21 mouse cellular contexts compared by ENCODE assay signal in the genomic region with DNA sequence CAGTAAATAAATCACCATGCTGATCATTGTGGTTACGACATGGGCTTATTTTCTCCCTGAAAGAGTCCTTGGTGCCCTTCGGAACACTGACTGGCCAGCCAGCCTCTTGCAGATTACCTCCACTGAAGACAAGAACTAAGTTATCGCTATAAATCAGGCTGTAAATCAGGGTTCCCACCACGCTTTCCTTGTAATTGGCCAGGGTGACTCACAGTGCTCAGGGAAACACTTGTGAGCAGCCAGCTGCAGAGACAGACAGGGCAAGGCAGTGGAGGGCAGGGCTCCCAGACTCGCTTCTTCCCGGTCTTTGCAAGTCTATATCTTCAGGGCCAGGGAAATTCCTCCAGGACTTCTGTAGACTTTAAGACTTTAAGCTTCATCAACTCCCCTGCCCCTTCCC. TPM values are rescaled to one million over a fixed set of nuclear protein-coding genes. Genes with fewer than 3 reads are reported as not detected.
DNase-seq lines count a peak whose midpoint lies in the region; ATAC-seq and TF ChIP-seq lines count a peak whose summit lies in the region.
"Had no signal": no experiment of that assay in that cellular context is flagged by ENCODE, and none has a peak within 500 bp of the region (broad histone marks: within the 10 kb centered on the region; RNA-seq: fewer than 3 reads in every experiment).

No protein-coding gene starts in this region.

- TF ChIP-seq POLR2A in kidney, adult 2 months (IDR thresholded peaks at IDR 0.05; ENCODE audit: low read depth, low read length): no peak

- H3K9ac ChIP-seq in kidney, embryonic 16.5 days (replicated peaks; ENCODE audit: low read length): 0 out of 2 replicates have a peak overlapping the region, but pooled peaks have one; percentile 42
- no peak overlapping the region for H3K9ac ChIP-seq in stomach, embryonic 16.5 days (ENCODE audit: low read length)
- H3K9ac ChIP-seq: forebrain, embryonic 13.5 days; hindbrain, embryonic 13.5 days; midbrain, embryonic 15.5 days had no signal

- no peaks in the 10 kb centered on the region for H3K36me3 ChIP-seq in kidney, embryonic 16.5 days (ENCODE audit: insufficient read depth, low read length)
- no peaks in the 10 kb centered on the region for H3K36me3 ChIP-seq in kidney, adult 2 months (ENCODE audit: control insufficient read depth, insufficient read depth, low read length)
- H3K36me3 ChIP-seq in stomach, embryonic 16.5 days (ENCODE audit: control insufficient read depth, insufficient read depth, low read length): no peaks in the 10 kb centered on the region
- H3K36me3 ChIP-seq: G1E; heart, embryonic 10.5 days; hindbrain, embryonic 13.5 days; midbrain, embryonic 15.5 days had no signal

- H3K27ac ChIP-seq in kidney, embryonic 16.5 days (ENCODE audit: low read length): no peak overlapping the region
- H3K27ac ChIP-seq in kidney, adult 2 months (ENCODE audit: insufficient read depth, low read depth, low read length): no peak overlapping the region
- H3K27ac ChIP-seq in stomach, embryonic 16.5 days (ENCODE audit: low read length): no peak overlapping the region
- H3K27ac ChIP-seq: forebrain, embryonic 13.5 days; heart, embryonic 10.5 days; hindbrain, embryonic 13.5 days; midbrain, embryonic 15.5 days had no signal

- no peaks in the 10 kb centered on the region for H3K9me3 ChIP-seq in kidney, embryonic 16.5 days (ENCODE audit: low read length)
- no peaks in the 10 kb centered on the region for H3K9me3 ChIP-seq in stomach, embryonic 16.5 days (replicated peaks; ENCODE audit: control insufficient read depth, low read length)
- H3K9me3 ChIP-seq: forebrain, embryonic 13.5 days; heart, embryonic 10.5 days; hindbrain, embryonic 13.5 days; midbrain, embryonic 15.5 days had no signal

- H3K4me1 ChIP-seq in kidney, embryonic 16.5 days (ENCODE audit: insufficient read depth, low read length): peaks cover 19% of the 10 kb centered on the region
- H3K4me1 ChIP-seq in kidney, adult 2 months (ENCODE audit: control insufficient read depth, insufficient read depth, low read length): 0 out of 2 replicates have a peak, but pooled peaks cover 3% of the 10 kb centered on the region
- H3K4me1 ChIP-seq in stomach, embryonic 16.5 days (ENCODE audit: control insufficient read depth, insufficient read depth, low read length): no peaks in the 10 kb centered on the region
- H3K4me1 ChIP-seq: forebrain, embryonic 13.5 days; heart, embryonic 10.5 days; hindbrain, embryonic 13.5 days; midbrain, embryonic 15.5 days had no signal

- H3K4me2 ChIP-seq in kidney, embryonic 16.5 days (replicated peaks; ENCODE audit: low read depth, low read length): no peak overlapping the region
- no peak overlapping the region for H3K4me2 ChIP-seq in stomach, embryonic 16.5 days (ENCODE audit: low read depth, low read length)
- H3K4me2 ChIP-seq: forebrain, embryonic 13.5 days; hindbrain, embryonic 13.5 days; midbrain, embryonic 15.5 days had no signal

- H3K27me3 ChIP-seq in kidney, embryonic 16.5 days (ENCODE audit: insufficient read depth, low read length): 0 out of 2 replicates have a peak, but pooled peaks cover 4% of the 10 kb centered on the region
- H3K27me3 ChIP-seq in kidney, adult 2 months (replicated peaks; ENCODE audit: control insufficient read depth, insufficient read depth, low read length): no peaks in the 10 kb centered on the region
- H3K27me3 ChIP-seq in stomach, embryonic 16.5 days (ENCODE audit: control insufficient read depth, insufficient read depth, low read length): no peaks in the 10 kb centered on the region
- H3K27me3 ChIP-seq: forebrain, embryonic 13.5 days; midbrain, embryonic 15.5 days had no signal

- TF ChIP-seq CTCF in kidney, adult 2 months (conservative IDR thresholded peaks at IDR 0.05; ENCODE audit: insufficient read depth, insufficient read length, low read depth, low read length): no peak

- WGBS in kidney, embryonic 16.5 days: 6% methylated on average over 6 of the region's 6 CpGs
- WGBS in kidney, adult 2 months: 41% methylated on average over 6 of the region's 6 CpGs
- 51% methylated on average over 6 of the region's 6 CpGs for WGBS in stomach, embryonic 16.5 days

- peak; percentile 57; the same call in 1 of the 2 replicates for ATAC-seq in kidney, embryonic 16.5 days (ENCODE audit: low FRiP score, low TSS enrichment)
- ATAC-seq in stomach, embryonic 16.5 days (ENCODE audit: insufficient read depth, low FRiP score): peak; percentile 64; the same call in 1 of the 2 replicates
- ATAC-seq: CD4-positive, CD25-positive, alpha-beta regulatory T cell, adult 4 months; forebrain, embryonic 13.5 days; midbrain, embryonic 15.5 days had no signal

- no peak overlapping the region for H3K4me3 ChIP-seq in kidney, embryonic 16.5 days (ENCODE audit: low read length)
- H3K4me3 ChIP-seq in kidney, adult 2 months (ENCODE audit: insufficient read depth, low read depth, low read length): no peak overlapping the region
- H3K4me3 ChIP-seq in stomach, embryonic 16.5 days (replicated peaks; ENCODE audit: low read length): no peak overlapping the region
- H3K4me3 ChIP-seq: forebrain, embryonic 13.5 days; heart, embryonic 10.5 days; hindbrain, embryonic 13.5 days; megakaryocyte, embryonic 14.5 days; midbrain, embryonic 15.5 days had no signal

- no peak for DNase-seq in kidney, adult 2 months
- DNase-seq in MN1 (ENCODE audit: low spot score): peak; percentile 70
- DNase-seq in adrenal gland, postnatal 36 days: peak; percentile 24 to 53
- no peak for DNase-seq in frontal cortex, postnatal 14 days (ENCODE audit: low spot score in 2 of 2)
- no peak for DNase-seq in spleen, postnatal 10 days (ENCODE audit: low spot score in 2 of 2)
- DNase-seq: cerebellum, adult 11-12 months; cerebellum, postnatal 36 days; gastrocnemius, postnatal 36 days; heart, postnatal 14 days; kidney, adult 11 months; lung, postnatal 14 days; thymus, postnatal 4 days had no signal

RNA-seq across cellular contexts. Expression of a gene that starts 10.8 kb away (rescaled TPM):
- polyA plus RNA-seq in kidney, embryonic 16.5 days (2015; fragmentation: Nextera tagmentation; extraction: Ambion mirVana): 15.4 and 15.5 TPM in 2 replicates
- polyA plus RNA-seq in kidney, adult 2 months (2012; rRNA removed): 6.5 and 7.0 TPM in 2 replicates
- total RNA-seq in adrenal gland, postnatal 36 days (2021): 1 to 10 TPM; 3.4 to 5.5 TPM
- polyA plus RNA-seq in stomach, embryonic 16.5 days (2015; fragmentation: Nextera tagmentation; extraction: Ambion mirVana): 59.8 and 64.7 TPM in 2 replicates
- polyA plus RNA-seq: G1E had no signal

Comparison
In these comparisons a context has a peak if more than half of its experiments do, and no peak if none do; other contexts are left out.
1. DNase-seq: peak in MN1 (single experiment) and adrenal gland, postnatal 36 days (2 of 2); none in kidney, adult 2 months (single experiment), frontal cortex, postnatal 14 days (0 of 2) and spleen, postnatal 10 days (0 of 2).